Mouse (Mus musculus) myocyte (in vitro differentiated cells): Measurements from ENCODE around the gene Qsox2.

Experiments
- CEBPB ChIP-seq: IDR thresholded peaks from 2 replicates; pipeline ENCODE4 v1.6.1; 2011; ENCODE audit warnings: mild to moderate bottlenecking, moderate library complexity; ENCODE audit not compliant: poor library complexity, insufficient read depth, severe bottlenecking
- E2F4 ChIP-seq: IDR thresholded peaks from one replicate; pipeline ENCODE4 v1.6.1; 2011; ENCODE audit warnings: mild to moderate bottlenecking, control low read depth, moderate library complexity; ENCODE audit not compliant: insufficient read depth
- MYOG ChIP-seq, 3 experiments: IDR thresholded peaks; one replicate each; pipeline ENCODE4 v1.6.1; 2011; ENCODE audit warnings: control low read depth in 2 of 3, low read depth in 2 of 3, mild to moderate bottlenecking in 2 of 3; ENCODE audit not compliant: insufficient read length in 2 of 3, control insufficient read depth in 1 of 3, insufficient read depth in 1 of 3
- POLR2A ChIP-seq: IDR thresholded peaks from one replicate; pipeline ENCODE4 v1.6.1; 2011; ENCODE audit warnings: low read depth, mild to moderate bottlenecking, control low read depth, moderate library complexity; ENCODE audit not compliant: insufficient read length

DNA sequence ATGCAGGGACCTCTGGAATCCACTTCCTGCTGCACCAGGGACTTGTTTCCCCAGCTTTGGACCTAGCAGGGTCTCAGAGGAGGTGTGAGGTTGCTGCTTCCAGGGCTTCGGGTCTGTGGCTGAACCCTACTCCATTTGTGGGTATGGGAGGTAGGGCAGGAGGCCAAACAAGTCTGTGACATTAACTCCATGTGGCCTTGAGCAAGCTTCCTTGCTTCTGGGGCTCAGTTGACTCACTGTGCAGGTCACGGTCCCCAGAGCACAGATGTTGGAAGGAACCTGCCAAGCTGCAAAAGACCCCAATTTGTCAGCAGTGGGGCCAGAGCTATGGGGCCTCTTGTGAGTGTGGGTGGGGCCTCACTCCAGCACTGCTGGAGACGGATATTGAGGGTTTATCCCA, 53.0 kb downstream of the Qsox2 start:
- TF ChIP-seq CEBPB: no peak
- no peak for TF ChIP-seq MYOG (IDR thresholded peaks at IDR 0.05; ENCODE audit: control insufficient read depth in 1 of 3, insufficient read depth in 1 of 3, insufficient read length in 2 of 3, low read depth in 2 of 3)
- no peak for TF ChIP-seq E2F4
- TF ChIP-seq POLR2A: no peak
